Mouse (Mus musculus) E14TG2a.4 (cell line): ENCODE measurements around the gene Pecam1.
"Not testable (repeated sequence)": the region's sequence is repeated elsewhere in the genome, so short reads cannot be mapped to it uniquely, and the experiment has no call there.

Experiments
- H3K27me3 ChIP-seq: 2 replicates; pipeline ENCODE4 v1.6.1; 2014; ENCODE audit warnings: low read length, control low read depth; ENCODE audit not compliant: insufficient read depth
- H3K36me3 ChIP-seq: 2 replicates; pipeline ENCODE4 v1.6.1; 2014; ENCODE audit warnings: low read length, control low read depth; ENCODE audit not compliant: insufficient read depth
- H3K4me1 ChIP-seq: replicated peaks from 2 replicates; pipeline ENCODE4 v1.6.1; 2014; ENCODE audit warnings: low read depth, low read length, control low read depth
- H3K4me3 ChIP-seq: replicated peaks from 2 replicates; pipeline ENCODE4 v1.5.1; 2014; ENCODE audit warnings: mild to moderate bottlenecking, low read length
- H3K9me3 ChIP-seq: 2 replicates; pipeline ENCODE4 v1.6.1; 2014; ENCODE audit warnings: low read length, control low read depth
- CTCF ChIP-seq: conservative IDR thresholded peaks from 2 replicates; pipeline ENCODE4 v1.5.1; 2014; ENCODE audit warnings: low read length
- NANOG ChIP-seq: IDR thresholded peaks from 2 replicates; pipeline ENCODE4 v1.6.1; 2014; ENCODE audit warnings: borderline replicate concordance, low read length, mixed read lengths
- POU5F1 ChIP-seq: IDR thresholded peaks from 2 replicates; pipeline ENCODE4 v1.6.1; 2014; ENCODE audit warnings: low read length, borderline replicate concordance

The Pecam1 gene

GRCm38 (mm10) chr11:106760511-106760910 lies 10.1 kb upstream of the Pecam1 start:
- Histone ChIP-seq H3K4me1 (peaks cover 49% of the 10 kb centered on the region), H3K4me3 (no peak overlapping the region), H3K27me3 (no peaks in the 10 kb centered on the region), H3K36me3 (peaks cover 11% of the 10 kb centered on the region), H3K9me3 (no peaks in the 10 kb centered on the region)
- TF ChIP-seq CTCF = no peak
- TF ChIP-seq NANOG = no peak
- TF ChIP-seq POU5F1 = no peak

- Histone ChIP-seq H3K27me3 (no peaks in the 10 kb centered on the region), H3K4me3 (no peak overlapping the region), H3K36me3 (no peaks in the 10 kb centered on the region), H3K4me1 (peaks cover 50% of the 10 kb centered on the region), H3K9me3 (no peaks in the 10 kb centered on the region)
- no peak for TF ChIP-seq POU5F1
- no peak for TF ChIP-seq CTCF
- TF ChIP-seq NANOG = no peak
Observed at GRCm38 (mm10) chr11:106759028-106759427, 8.6 kb upstream of the Pecam1 start.

DNA sequence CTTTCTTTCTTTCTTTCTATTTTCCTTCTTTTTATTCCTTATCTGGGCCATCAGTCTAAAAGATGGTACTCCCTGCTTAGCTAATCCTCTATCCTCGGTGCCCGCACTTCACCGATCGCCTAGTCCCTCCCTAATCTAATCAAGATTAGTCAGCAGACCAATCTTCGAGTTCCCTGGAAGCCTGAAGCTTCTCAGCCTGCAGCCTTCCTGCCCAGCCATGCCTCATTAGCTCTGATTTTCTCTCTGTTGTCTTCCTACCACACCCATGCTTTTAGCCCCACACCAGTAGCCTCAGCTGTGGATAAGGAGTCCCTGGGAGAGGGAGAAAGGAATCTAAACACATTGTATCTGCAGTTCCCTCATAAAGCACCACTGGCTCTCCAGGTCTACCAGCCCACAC lies 5.2 kb upstream of the Pecam1 start:
- Histone ChIP-seq H3K4me1 (peaks cover 23% of the 10 kb centered on the region), H3K36me3 (no peaks in the 10 kb centered on the region), H3K27me3 (no peaks in the 10 kb centered on the region), H3K4me3 (no peak overlapping the region), H3K9me3 (no peaks in the 10 kb centered on the region)
- TF ChIP-seq POU5F1 (no peak), CTCF (no peak)

- TF ChIP-seq CTCF (no peak), POU5F1 (no peak), NANOG (no peak)
- Histone ChIP-seq H3K9me3 (no peaks in the 10 kb centered on the region), H3K4me3 (no peak overlapping the region), H3K36me3 (no peaks in the 10 kb centered on the region), H3K4me1 (peaks cover 18% of the 10 kb centered on the region), H3K27me3 (no peaks in the 10 kb centered on the region)
Observed at GRCm38 (mm10) chr11:106753314-106753713, 2.9 kb upstream of the Pecam1 start.

- TF ChIP-seq POU5F1 (no peak), NANOG (no peak), CTCF (no peak)
- Histone ChIP-seq H3K9me3 (peaks cover 10% of the 10 kb centered on the region), H3K36me3 (no peaks in the 10 kb centered on the region), H3K4me3 (no peak overlapping the region), H3K4me1 (peaks cover 8% of the 10 kb centered on the region), H3K27me3 (no peaks in the 10 kb centered on the region)
Observed at GRCm38 (mm10) chr11:106752103-106752502, 1.7 kb upstream of the Pecam1 start.

DNA sequence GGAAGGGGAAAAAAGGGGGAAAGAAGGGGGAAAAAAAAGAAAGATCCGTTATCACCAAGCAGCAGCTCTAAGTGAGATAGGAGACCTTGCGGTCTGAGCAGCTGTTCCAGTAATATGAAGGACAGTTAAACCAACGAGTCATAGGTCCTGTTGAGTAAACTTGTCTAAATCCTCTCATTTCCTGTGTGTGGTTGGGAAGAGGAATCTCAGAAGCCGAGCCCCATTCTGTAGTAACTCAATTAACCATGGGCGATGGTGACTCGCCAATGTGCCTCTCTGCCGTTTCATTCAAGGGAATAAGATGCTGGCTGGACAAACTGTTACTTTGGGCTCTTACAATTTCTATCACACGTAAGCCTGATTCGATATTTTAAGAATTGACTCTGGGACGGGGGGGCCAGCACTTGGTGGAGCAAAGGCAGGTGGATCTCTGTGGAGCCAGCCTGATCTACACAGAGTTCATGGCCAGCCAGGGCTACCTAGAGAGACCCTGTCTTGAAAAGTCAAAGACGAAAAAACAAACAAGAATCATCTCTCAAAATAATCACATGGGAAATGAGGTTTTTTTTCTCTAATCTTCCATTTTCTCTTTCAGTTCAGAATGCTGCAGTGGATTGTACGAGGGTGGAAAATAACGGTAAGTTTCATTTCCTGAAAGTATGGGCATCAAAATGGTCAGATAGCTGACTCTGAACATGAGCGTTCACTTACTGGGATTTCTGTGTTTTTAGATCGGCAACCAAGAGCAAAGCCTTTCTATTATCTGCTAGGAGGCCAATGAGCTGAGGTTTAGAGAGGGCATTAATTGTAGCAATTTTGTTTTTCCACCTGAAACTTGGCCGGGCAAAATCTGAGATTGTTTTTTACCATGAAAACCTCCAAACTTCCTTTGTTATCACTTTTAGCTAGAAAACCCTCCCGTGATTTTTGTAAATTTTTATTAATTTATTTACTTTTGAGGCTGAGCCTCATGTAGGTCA lies 901 bp upstream of the Pecam1 start, which contains the start of gene Milr1:
Gene Milr1 (plus strand): TSS at position 188 of the 980 bp plus-strand sequence.
- no peak for TF ChIP-seq CTCF
- TF ChIP-seq NANOG = no peak
- TF ChIP-seq POU5F1 = no peak
- H3K36me3 ChIP-seq = no peaks in the 10 kb centered on the region
- H3K4me3 ChIP-seq = no peak within 1 kb of the TSS
- H3K27me3 ChIP-seq = no peaks in the 10 kb centered on the region
- H3K4me1 ChIP-seq = peaks cover 6% of the 10 kb centered on the region
- H3K9me3 ChIP-seq = peaks cover 11% of the 10 kb centered on the region

- H3K9me3 ChIP-seq = peaks cover 11% of the 10 kb centered on the region
- H3K27me3 ChIP-seq, H3K36me3 ChIP-seq, H3K4me1 ChIP-seq, H3K4me3 ChIP-seq: not testable (repeated sequence)
Observed at GRCm38 (mm10) chr11:106749557-106750120, 789 bp downstream of the Pecam1 start.

DNA sequence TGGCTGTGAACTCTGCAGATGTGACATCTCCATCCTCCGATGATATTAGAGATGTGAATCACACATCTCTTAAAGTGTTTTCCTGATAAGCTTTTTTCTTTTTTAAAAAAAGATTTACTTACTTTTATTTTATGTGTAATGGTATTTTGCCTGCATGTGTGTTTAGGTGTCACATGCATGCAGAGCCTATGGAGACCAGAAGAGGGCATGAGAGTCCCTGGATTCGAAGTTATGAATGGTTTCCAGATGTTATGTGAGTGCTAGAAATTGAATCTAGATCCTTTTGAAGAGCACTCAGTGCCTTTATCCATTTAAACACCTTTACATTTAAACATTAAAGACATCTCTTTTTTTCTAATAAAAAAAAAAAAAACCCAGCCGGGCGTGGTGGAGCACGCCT lies 5.5 kb downstream of the Pecam1 start:
- H3K4me1 ChIP-seq = peaks cover 4% of the 10 kb centered on the region
- H3K9me3 ChIP-seq = peaks cover 11% of the 10 kb centered on the region
- TF ChIP-seq CTCF = peak; percentile 41; the same call in 1 of the 2 replicates
- TF ChIP-seq NANOG = no peak
- H3K27me3 ChIP-seq = no peaks in the 10 kb centered on the region
- no peak overlapping the region for H3K4me3 ChIP-seq
- no peaks in the 10 kb centered on the region for H3K36me3 ChIP-seq

DNA sequence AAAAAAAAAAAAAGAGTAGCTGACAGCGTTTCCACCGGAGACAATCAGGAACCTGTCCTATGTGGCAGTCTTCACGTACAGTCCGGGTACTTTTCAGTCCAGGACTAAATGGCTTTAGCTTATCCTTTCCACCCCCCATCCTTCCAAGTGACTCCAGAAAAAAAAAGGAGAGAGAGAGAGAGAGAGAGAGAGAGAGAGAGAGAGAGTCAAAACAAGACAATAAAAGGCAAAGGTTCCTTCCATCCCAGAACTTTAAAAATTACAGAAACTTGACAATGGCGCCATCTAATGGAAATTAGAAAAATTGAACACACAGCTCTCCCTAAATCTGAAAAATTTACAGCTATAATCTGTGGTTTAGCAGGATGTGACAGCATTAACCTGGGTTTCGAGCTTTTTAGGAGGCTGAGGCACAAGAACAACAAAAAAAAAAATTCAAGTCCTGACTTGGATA lies 8.0 kb downstream of the Pecam1 start:
- H3K9me3 ChIP-seq = peaks cover 4% of the 10 kb centered on the region
- TF ChIP-seq POU5F1 (no peak), NANOG (no peak), CTCF (peak; percentile 78)

More for the DNA sequence above, 8.0 kb downstream of the Pecam1 start:
- Histone ChIP-seq H3K4me3 (no peak overlapping the region), H3K36me3 (no peaks in the 10 kb centered on the region), H3K27me3 (no peaks in the 10 kb centered on the region), H3K4me1 (peaks cover 6% of the 10 kb centered on the region)
